ENCODE assay signal across 9 mouse cellular contexts in genomic region chr10:123183243-123183642, GRCm38 (mm10). TPM values are rescaled to one million over a fixed set of nuclear protein-coding genes. Genes with fewer than 3 reads are reported as not detected.
DNase-seq lines count a peak whose midpoint lies in the region; ATAC-seq lines count a peak whose summit lies in the region.
"Had no signal": no experiment of that assay in that cellular context is flagged by ENCODE, and none has a peak within 500 bp of the region (broad histone marks: within the 10 kb centered on the region; RNA-seq: fewer than 3 reads in every experiment).

No protein-coding gene starts in this region.

- peaks cover 21% of the 10 kb centered on the region for H3K36me3 ChIP-seq in limb, embryonic 13.5 days
- peaks cover 27% of the 10 kb centered on the region for H3K36me3 ChIP-seq in limb, embryonic 10.5 days
- peaks cover 26% of the 10 kb centered on the region for H3K36me3 ChIP-seq in kidney, embryonic 15.5 days
- H3K36me3 ChIP-seq in splenic B cell, adult 2 months (ENCODE audit: control insufficient read depth, insufficient read depth, low read length, poor library complexity, severe bottlenecking), result peaks cover 7% of the 10 kb centered on the region
- peaks cover 12% of the 10 kb centered on the region for H3K36me3 ChIP-seq in hindbrain, embryonic 16.5 days (ENCODE audit: control insufficient read depth, insufficient read depth, low read length)

- H3K27me3 ChIP-seq in limb, embryonic 13.5 days, result no peaks in the 10 kb centered on the region
- no peaks in the 10 kb centered on the region for H3K27me3 ChIP-seq in limb, embryonic 10.5 days (ENCODE audit: low read depth, poor library complexity, severe bottlenecking)
- H3K27me3 ChIP-seq in kidney, embryonic 15.5 days, result no peaks in the 10 kb centered on the region
- H3K27me3 ChIP-seq in splenic B cell, adult 2 months (ENCODE audit: control insufficient read depth, insufficient read depth, low read length, poor library complexity, severe bottlenecking), result no peaks in the 10 kb centered on the region
- H3K27me3 ChIP-seq in hindbrain, embryonic 16.5 days (replicated peaks; ENCODE audit: control insufficient read depth, insufficient read depth, low read length), result no peaks in the 10 kb centered on the region
- H3K27me3 ChIP-seq: lung, embryonic 15.5 days had no signal

- no peaks in the 10 kb centered on the region for H3K9me3 ChIP-seq in limb, embryonic 13.5 days
- H3K9me3 ChIP-seq in limb, embryonic 10.5 days (replicated peaks), result no peaks in the 10 kb centered on the region
- no peaks in the 10 kb centered on the region for H3K9me3 ChIP-seq in kidney, embryonic 15.5 days (replicated peaks)
- no peaks in the 10 kb centered on the region for H3K9me3 ChIP-seq in hindbrain, embryonic 16.5 days (ENCODE audit: control insufficient read depth, low read length)
- H3K9me3 ChIP-seq: lung, embryonic 15.5 days had no signal

- 47% methylated on average over 7 of the region's 7 CpGs for WGBS in limb, embryonic 13.5 days
- 84% methylated on average over 7 of the region's 7 CpGs for WGBS in limb, embryonic 10.5 days
- 52% methylated on average over 7 of the region's 7 CpGs for WGBS in kidney, embryonic 15.5 days
- WGBS in hindbrain, embryonic 16.5 days, result 50% methylated on average over 7 of the region's 7 CpGs

- no peak overlapping the region for H3K4me3 ChIP-seq in limb, embryonic 13.5 days
- no peak overlapping the region for H3K4me3 ChIP-seq in limb, embryonic 10.5 days
- no peak overlapping the region for H3K4me3 ChIP-seq in kidney, embryonic 15.5 days (replicated peaks)
- no peak overlapping the region for H3K4me3 ChIP-seq in hindbrain, embryonic 16.5 days (ENCODE audit: low read length)
- H3K4me3 ChIP-seq: lung, embryonic 15.5 days had no signal

- peak; percentile 57; the same call in 1 of the 2 replicates for ATAC-seq in limb, embryonic 13.5 days (ENCODE audit: low FRiP score, low read depth)
- ATAC-seq in kidney, embryonic 15.5 days (replicated peaks; ENCODE audit: low FRiP score), result 0 out of 2 replicates have a peak, but pooled peaks have one; percentile 49
- ATAC-seq in monocyte, adult 5-6 weeks (replicated peaks; ENCODE audit: insufficient number of reproducible peaks, low FRiP score, low TSS enrichment, poor library complexity, severe bottlenecking), result no peak
- ATAC-seq in hindbrain, embryonic 16.5 days, result no peak

- DNase-seq in limb, embryonic 10.5 days (ENCODE audit: low spot score), result no peak
- peak; percentile 80 for DNase-seq in cerebellum, adult 9-11 months
- peak; percentile 43 for DNase-seq in splenic B cell, adult 2 months (ENCODE audit: low read depth, low spot score)
- no peak for DNase-seq in spleen, postnatal 4 days (ENCODE audit: low spot score in 2 of 2)

- no peak overlapping the region for H3K9ac ChIP-seq in limb, embryonic 13.5 days
- no peak overlapping the region for H3K9ac ChIP-seq in kidney, embryonic 15.5 days
- no peak overlapping the region for H3K9ac ChIP-seq in hindbrain, embryonic 16.5 days (ENCODE audit: low read depth, low read length)
- H3K9ac ChIP-seq: lung, embryonic 15.5 days had no signal

- H3K4me2 ChIP-seq in limb, embryonic 13.5 days (replicated peaks), result no peak overlapping the region
- H3K4me2 ChIP-seq in kidney, embryonic 15.5 days, result no peak overlapping the region
- H3K4me2 ChIP-seq in hindbrain, embryonic 16.5 days (ENCODE audit: low read length), result no peak overlapping the region
- H3K4me2 ChIP-seq: lung, embryonic 15.5 days had no signal

- H3K27ac ChIP-seq in limb, embryonic 13.5 days, result no peak overlapping the region
- H3K27ac ChIP-seq in limb, embryonic 10.5 days, result no peak overlapping the region
- H3K27ac ChIP-seq in kidney, embryonic 15.5 days, result no peak overlapping the region
- H3K27ac ChIP-seq in hindbrain, embryonic 16.5 days (ENCODE audit: low read depth, low read length), result no peak overlapping the region
- H3K27ac ChIP-seq: lung, embryonic 15.5 days had no signal

- peaks cover 28% of the 10 kb centered on the region for H3K4me1 ChIP-seq in limb, embryonic 13.5 days
- H3K4me1 ChIP-seq in limb, embryonic 10.5 days, result no peaks in the 10 kb centered on the region
- peaks cover 13% of the 10 kb centered on the region for H3K4me1 ChIP-seq in kidney, embryonic 15.5 days
- no peaks in the 10 kb centered on the region; the same call in none of the 2 replicates for H3K4me1 ChIP-seq in hindbrain, embryonic 16.5 days (ENCODE audit: control insufficient read depth, insufficient read depth, low read depth, low read length)

RNA-seq across cellular contexts. Expression of gene Usp15, which starts 13.6 kb away (rescaled TPM):
- polyA plus RNA-seq in limb, embryonic 13.5 days (2015; fragmentation: Nextera tagmentation; extraction: Ambion mirVana), result 60.6 and 64.0 TPM in 2 replicates
- polyA plus RNA-seq in limb, embryonic 10.5 days (2016; fragmentation: Nextera tagmentation; extraction: Ambion mirVana), result 79.0 and 92.0 TPM in 2 replicates
- polyA plus RNA-seq in kidney, embryonic 15.5 days (2015; fragmentation: Nextera tagmentation; extraction: Ambion mirVana), result 69.9 and 72.1 TPM in 2 replicates
- total RNA-seq in monocyte, adult 5-6 weeks (2017), result 201 to 235 TPM (median 234 TPM) in 3 replicates
- polyA plus RNA-seq in hindbrain, embryonic 16.5 days (2015; fragmentation: Nextera tagmentation; extraction: Ambion mirVana), result 64.8 and 67.1 TPM in 2 replicates

Comparison
In these comparisons a context has a peak if more than half of its experiments do, and no peak if none do; other contexts are left out.
1. ATAC-seq: peak in limb, embryonic 13.5 days (single experiment) and kidney, embryonic 15.5 days (single experiment); none in monocyte, adult 5-6 weeks (single experiment) and hindbrain, embryonic 16.5 days (single experiment).
2. DNase-seq: peak in cerebellum, adult 9-11 months (single experiment) and splenic B cell, adult 2 months (single experiment); none in limb, embryonic 10.5 days (single experiment) and spleen, postnatal 4 days (0 of 2).